Mouse (Mus musculus): ENCODE results near the gene Osbp2. TPM values are rescaled to one million over a fixed set of nuclear protein-coding genes. Genes with fewer than 3 reads are reported as not detected.

The Osbp2 gene
- total RNA-seq, 2 experiments from 2014 or later, result 0.25 TPM; not detected in 1

- ATAC-seq (ENCODE audit: poor library complexity, severe bottlenecking), result peak; percentile 66
Observed at GRCm38 (mm10) chr11:3714486-3714885, 149.2 kb downstream of the Osbp2 start.

GRCm38 (mm10) chr11:3710203-3710602 is 153.5 kb downstream of the Osbp2 start:
- ATAC-seq (ENCODE audit: poor library complexity, severe bottlenecking), result no peak

- no peak for ATAC-seq (ENCODE audit: poor library complexity, severe bottlenecking)
Observed at GRCm38 (mm10) chr11:3707057-3707456, 156.6 kb downstream of the Osbp2 start.

GRCm38 (mm10) chr11:3704404-3704803 is 159.3 kb downstream of the Osbp2 start:
- ATAC-seq (ENCODE audit: poor library complexity, severe bottlenecking), result no peak

GRCm38 (mm10) chr11:3703089-3703992 is 160.4 kb downstream of the Osbp2 start:
- no peak for ATAC-seq (ENCODE audit: poor library complexity, severe bottlenecking)

- ATAC-seq (ENCODE audit: poor library complexity, severe bottlenecking), result no peak
Observed at GRCm38 (mm10) chr11:3697441-3697840, 166.3 kb downstream of the Osbp2 start.

- ATAC-seq (ENCODE audit: poor library complexity, severe bottlenecking), result no peak
Observed at GRCm38 (mm10) chr11:3696086-3696616, 167.6 kb downstream of the Osbp2 start.

- no peak for ATAC-seq (ENCODE audit: poor library complexity, severe bottlenecking)
Observed at GRCm38 (mm10) chr11:3691746-3692145, 172.0 kb downstream of the Osbp2 start.

- ATAC-seq (ENCODE audit: poor library complexity, severe bottlenecking), result no peak
Observed at GRCm38 (mm10) chr11:3686885-3687284, 176.8 kb downstream of the Osbp2 start.

- no peak for ATAC-seq (ENCODE audit: poor library complexity, severe bottlenecking)
Observed at GRCm38 (mm10) chr11:3686318-3686717, 177.4 kb downstream of the Osbp2 start.

- ATAC-seq (ENCODE audit: poor library complexity, severe bottlenecking), result no peak
Observed at GRCm38 (mm10) chr11:3685431-3685830, 178.3 kb downstream of the Osbp2 start.

- no peak for ATAC-seq (ENCODE audit: poor library complexity, severe bottlenecking)
Observed at GRCm38 (mm10) chr11:3684723-3685430, 178.8 kb downstream of the Osbp2 start.

- ATAC-seq (ENCODE audit: poor library complexity, severe bottlenecking), result no peak
Observed at GRCm38 (mm10) chr11:3684232-3684631, 179.5 kb downstream of the Osbp2 start.

GRCm38 (mm10) chr11:3683696-3684095 is 180.0 kb downstream of the Osbp2 start:
- ATAC-seq (ENCODE audit: poor library complexity, severe bottlenecking), result no peak

- no peak for ATAC-seq (ENCODE audit: poor library complexity, severe bottlenecking)
Observed at GRCm38 (mm10) chr11:3679771-3680170, 183.9 kb downstream of the Osbp2 start.

- no peak for ATAC-seq (ENCODE audit: poor library complexity, severe bottlenecking)
Observed at GRCm38 (mm10) chr11:3677204-3677603, 186.5 kb downstream of the Osbp2 start.

GRCm38 (mm10) chr11:3676423-3676822 is 187.3 kb downstream of the Osbp2 start:
- ATAC-seq (ENCODE audit: poor library complexity, severe bottlenecking), result peak; percentile 88

GRCm38 (mm10) chr11:3674545-3674944 is 189.2 kb downstream of the Osbp2 start:
- ATAC-seq (ENCODE audit: poor library complexity, severe bottlenecking), result no peak

GRCm38 (mm10) chr11:3671000-3671628 is 192.6 kb downstream of the Osbp2 start:
- no peak for ATAC-seq (ENCODE audit: poor library complexity, severe bottlenecking)

GRCm38 (mm10) chr11:3669849-3670248 is 193.9 kb downstream of the Osbp2 start:
- ATAC-seq (ENCODE audit: poor library complexity, severe bottlenecking), result no peak

- no peak for ATAC-seq (ENCODE audit: poor library complexity, severe bottlenecking)
Observed at GRCm38 (mm10) chr11:3668768-3669167, 194.9 kb downstream of the Osbp2 start.

All from megakaryocyte, adult 5-6 weeks (primary cell).